Mouse (Mus musculus) heart, embryonic 10.5 days (tissue): ENCODE results near the gene Lonp1. TPM values are rescaled to one million over a fixed set of nuclear protein-coding genes. Genes with fewer than 3 reads are reported as not detected.

Experiments
- DNase-seq: peaks from one replicate; pipeline ENCODE4 v3.0.0-alpha.2; 2017; ENCODE audit warnings: low spot score
- H3K27ac ChIP-seq: fragments of 300-500 bp; sonication (generic); 2 replicates; pipeline ENCODE4 v1.5.1; 2016; ENCODE audit warnings: mild to moderate bottlenecking
- H3K27me3 ChIP-seq: fragments of 300-500 bp; sonication (generic); 2 replicates; pipeline ENCODE4 v1.6.1; 2016; ENCODE audit warnings: mild to moderate bottlenecking; ENCODE audit not compliant: poor library complexity, insufficient read depth, severe bottlenecking
- H3K36me3 ChIP-seq: fragments of 300-500 bp; sonication (generic); 2 replicates; pipeline ENCODE4 v1.6.1; 2016; ENCODE audit warnings: mild to moderate bottlenecking, moderate library complexity
- H3K4me1 ChIP-seq: fragments of 300-500 bp; sonication (generic); 2 replicates; pipeline ENCODE4 v1.6.1; 2016; ENCODE audit warnings: mild to moderate bottlenecking
- H3K4me3 ChIP-seq: fragments of 300-500 bp; sonication (generic); 2 replicates; pipeline ENCODE4 v1.5.1; 2016; ENCODE audit warnings: mild to moderate bottlenecking, moderate library complexity
- H3K9me3 ChIP-seq: fragments of 300-500 bp; sonication (generic); 2 replicates; pipeline ENCODE4 v1.6.1; 2016; ENCODE audit warnings: mild to moderate bottlenecking, moderate library complexity
- WGBS: fragments of 180-500 bp; shearing (Covaris S2); methylation state at CpG from one replicate; pipeline ENCODE4 v1.1.7; 2016; 5-methylcytosine and 5-hydroxymethylcytosine counted together
- polyA plus RNA-seq: library from polyadenylated mRNA; unstranded; fragments of >200 nt; fragmentation: Nextera tagmentation; extraction: Ambion mirVana; gene quantifications from 2 replicates; pipeline ENCODE4 v1.2.1, GENCODE M21; 2016

The Lonp1 gene
- polyA plus RNA-seq, 1 experiment from 2014 or later, result 65.1 TPM

DNA sequence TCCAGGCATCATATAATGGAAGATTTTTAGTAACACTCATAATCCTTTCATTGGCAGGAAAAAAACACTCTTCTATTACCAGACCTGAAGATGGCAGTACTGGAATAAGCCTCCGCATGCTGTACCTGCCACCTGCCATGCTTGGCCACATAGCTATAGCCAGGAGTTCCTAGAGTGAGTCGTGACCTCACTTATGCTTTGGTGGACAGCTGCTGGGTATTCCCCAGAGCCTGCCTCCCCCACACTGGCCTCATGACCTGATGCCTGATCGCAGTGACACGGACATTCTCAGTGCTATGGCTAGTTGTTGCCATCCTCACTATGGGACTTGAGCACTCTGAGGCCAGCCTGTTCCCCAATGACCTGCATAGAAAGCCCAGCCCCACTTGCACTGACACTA is 56.4 kb downstream of the Lonp1 start:
- Histone ChIP-seq H3K27me3 (no peaks in the 10 kb centered on the region), H3K4me1 (no peaks in the 10 kb centered on the region), H3K27ac (no peak overlapping the region), H3K4me3 (no peak overlapping the region), H3K36me3 (peaks cover 98% of the 10 kb centered on the region), H3K9me3 (no peaks in the 10 kb centered on the region)
- DNase-seq, result no peak
- 90% methylated on average over 4 of the region's 4 CpGs for WGBS

DNA sequence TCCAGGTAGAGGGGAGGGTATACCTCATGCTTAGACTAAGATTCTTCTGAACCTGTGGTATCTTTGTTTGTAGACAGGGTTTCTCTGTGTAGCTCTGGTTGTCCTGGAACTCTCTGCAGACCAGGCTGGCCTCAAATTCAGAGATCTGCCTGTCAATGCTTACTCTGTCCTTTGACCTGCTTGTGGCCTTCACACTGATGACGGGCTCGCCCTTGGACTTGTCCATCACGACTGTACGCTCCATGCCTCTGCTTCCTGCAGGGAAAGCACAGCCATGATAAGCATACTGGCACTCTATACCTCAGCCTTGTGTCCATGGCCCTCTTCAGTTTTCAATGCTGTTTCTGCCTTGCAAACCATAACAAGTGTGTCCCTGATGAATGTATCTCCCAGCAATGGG is 59.3 kb downstream of the Lonp1 start:
- Histone ChIP-seq H3K27me3 (no peaks in the 10 kb centered on the region), H3K4me1 (no peaks in the 10 kb centered on the region), H3K9me3 (no peaks in the 10 kb centered on the region), H3K4me3 (no peak overlapping the region), H3K36me3 (peaks cover 100% of the 10 kb centered on the region), H3K27ac (no peak overlapping the region)
- no peak for DNase-seq
- 92% methylated on average over 4 of the region's 4 CpGs for WGBS

DNA sequence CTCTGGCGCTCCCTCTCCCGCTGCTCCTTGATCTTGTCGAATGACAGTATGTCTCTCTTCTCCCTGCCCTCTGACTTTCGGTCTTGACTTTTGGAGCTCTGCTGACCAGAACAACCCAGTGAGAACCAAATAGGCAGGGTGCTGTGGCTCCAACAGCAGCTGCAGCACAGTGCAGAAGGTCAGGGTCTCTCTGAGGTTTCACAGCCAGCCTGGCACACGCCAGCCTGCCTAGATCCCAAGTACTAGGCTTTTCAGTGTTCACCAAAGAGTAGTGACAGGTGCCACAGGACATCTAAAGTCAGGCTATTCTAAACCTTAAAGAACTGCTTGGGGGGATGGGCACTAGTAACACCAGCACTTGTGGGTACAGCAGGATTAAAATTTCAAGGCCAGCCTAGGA is 59.8 kb downstream of the Lonp1 start:
- H3K36me3 ChIP-seq, result peaks cover 100% of the 10 kb centered on the region
- H3K4me1 ChIP-seq, result no peaks in the 10 kb centered on the region
- H3K27ac ChIP-seq, result no peak overlapping the region
- 92% methylated on average over 5 of the region's 5 CpGs for WGBS
- DNase-seq, result no peak
- H3K4me3 ChIP-seq, result no peak overlapping the region
- H3K9me3 ChIP-seq, result no peaks in the 10 kb centered on the region
- no peaks in the 10 kb centered on the region for H3K27me3 ChIP-seq

DNA sequence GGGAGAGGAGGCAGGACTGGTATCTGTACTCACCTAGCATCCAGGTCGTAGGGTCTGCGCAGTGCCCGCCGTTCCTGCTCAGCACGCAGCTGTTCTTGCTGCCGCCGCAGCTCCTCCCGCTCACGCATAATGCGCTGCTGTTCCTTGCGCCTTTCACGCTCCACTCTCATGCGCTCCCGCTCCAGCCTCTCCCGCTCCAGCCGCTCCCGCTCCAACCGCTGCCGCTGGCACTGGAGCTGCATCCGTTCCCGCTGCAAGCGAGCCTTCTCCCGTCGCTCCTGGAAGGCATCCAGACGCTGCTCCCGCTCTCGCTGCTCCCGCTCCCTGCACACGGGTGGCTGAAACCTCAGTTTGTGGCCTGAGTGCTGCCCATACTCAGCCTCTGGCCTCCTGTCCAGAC is 60.4 kb downstream of the Lonp1 start:
- no peaks in the 10 kb centered on the region for H3K27me3 ChIP-seq
- no peak overlapping the region; the same call in 1 of the 2 replicates for H3K27ac ChIP-seq
- H3K4me3 ChIP-seq, result no peak overlapping the region
- no peaks in the 10 kb centered on the region for H3K9me3 ChIP-seq
- no peaks in the 10 kb centered on the region for H3K4me1 ChIP-seq
- no peak for DNase-seq
- 92% methylated on average over 29 of the region's 29 CpGs for WGBS
- H3K36me3 ChIP-seq, result peaks cover 100% of the 10 kb centered on the region

Other genes with a start within 250 kb of the Lonp1 start
- 50.4 and 73.5 TPM in 2 replicates for gene Ptprs, start 150.4 kb downstream of the Lonp1 start, polyA plus RNA-seq
- gene Znrf4, start 114.5 kb downstream of the Lonp1 start, polyA plus RNA-seq, result not detected in 2 replicates
- 0.33 and 0.50 TPM in 2 replicates for gene Gm20219, start 72.5 kb downstream of the Lonp1 start, polyA plus RNA-seq
- 61.3 and 81.0 TPM in 2 replicates for gene Safb2, start 42.3 kb downstream of the Lonp1 start, polyA plus RNA-seq
- gene Safb, start 42.1 kb downstream of the Lonp1 start, polyA plus RNA-seq, result 106 and 128 TPM in 2 replicates
- 261 and 317 TPM in 2 replicates for gene 2410015M20Rik, start 17.1 kb downstream of the Lonp1 start, polyA plus RNA-seq
- gene Rpl36, start 13.5 kb downstream of the Lonp1 start, polyA plus RNA-seq, result 1,286 and 1,339 TPM in 2 replicates
- gene Catsperd, start 1.3 kb upstream of the Lonp1 start, polyA plus RNA-seq, result 0.30 and 0.38 TPM in 2 replicates
- gene Ranbp3, start 46.4 kb upstream of the Lonp1 start, polyA plus RNA-seq, result 85.1 and 105 TPM in 2 replicates
- gene Ndufa11, start 90.9 kb upstream of the Lonp1 start, polyA plus RNA-seq, result 518 and 632 TPM in 2 replicates
- 10.2 and 12.7 TPM in 2 replicates for gene Vmac, start 91.1 kb upstream of the Lonp1 start, polyA plus RNA-seq
- gene Nrtn, start 130.6 kb upstream of the Lonp1 start, polyA plus RNA-seq, result 3.3 and 7.4 TPM in 2 replicates
- gene Dus3l, start 137.9 kb upstream of the Lonp1 start, polyA plus RNA-seq, result 39.6 and 41.4 TPM in 2 replicates
- 1.3 and 2.1 TPM in 2 replicates for gene Prr22, start 143.4 kb upstream of the Lonp1 start, polyA plus RNA-seq
- 4.0 and 4.8 TPM in 2 replicates for gene Rfx2, start 204.1 kb upstream of the Lonp1 start, polyA plus RNA-seq
- not detected in 2 replicates for gene Acsbg2, start 247.6 kb upstream of the Lonp1 start, polyA plus RNA-seq
- 0.33 and 0.40 TPM in 2 replicates for gene 1700061G19Rik, start 248.6 kb upstream of the Lonp1 start, polyA plus RNA-seq